In genomic region chr14:101488264-101488810, GRCm38 (mm10) we compare ENCODE assay signal across 27 mouse cellular contexts.
A peak's percentile ranks its signal among the peaks of the same experiment; 100 is the strongest.
DNase-seq lines count a peak whose midpoint lies in the region; ATAC-seq and TF ChIP-seq lines count a peak whose summit lies in the region.
"Had no signal": no experiment of that assay in that cellular context is flagged by ENCODE, and none has a peak within 500 bp of the region (broad histone marks: within the 10 kb centered on the region; RNA-seq: fewer than 3 reads in every experiment).

No protein-coding gene starts in this region.

- no peak overlapping the region for H3K4me3 ChIP-seq in kidney, embryonic 14.5 days (ENCODE audit: low read length)
- no peak overlapping the region for H3K4me3 ChIP-seq in kidney, postnatal 0 days (replicated peaks; ENCODE audit: low read depth, low read length)
- H3K4me3 ChIP-seq in ES-E14 (ENCODE audit: insufficient read depth in 1 of 2, low read depth in 1 of 2, low read length in 2 of 2, poor library complexity in 1 of 2, severe bottlenecking in 1 of 2), result no peak overlapping the region; a peak in 1 of 4 replicates
- H3K4me3 ChIP-seq in forebrain, embryonic 15.5 days, result no peak overlapping the region
- H3K4me3 ChIP-seq: forebrain, embryonic 10.5 days; forebrain, embryonic 13.5 days; gastrocnemius, adult 2 months; heart, embryonic 12.5 days; heart, embryonic 15.5 days; hindbrain, embryonic 10.5 days; hindbrain, embryonic 13.5 days had no signal

- H3K9me3 ChIP-seq in kidney, embryonic 14.5 days (ENCODE audit: control insufficient read depth, low read length), result no peaks in the 10 kb centered on the region
- no peaks in the 10 kb centered on the region for H3K9me3 ChIP-seq in kidney, postnatal 0 days (replicated peaks; ENCODE audit: low read length)
- no peaks in the 10 kb centered on the region for H3K9me3 ChIP-seq in ES-E14 (ENCODE audit: control insufficient read depth, insufficient read depth, low read depth, low read length)
- no peaks in the 10 kb centered on the region for H3K9me3 ChIP-seq in forebrain, embryonic 15.5 days
- H3K9me3 ChIP-seq: forebrain, embryonic 10.5 days; forebrain, embryonic 13.5 days; heart, embryonic 12.5 days; heart, embryonic 15.5 days; hindbrain, embryonic 10.5 days; hindbrain, embryonic 13.5 days had no signal

- H3K4me1 ChIP-seq in kidney, embryonic 14.5 days (ENCODE audit: control insufficient read depth, insufficient read depth, low read length), result no peaks in the 10 kb centered on the region
- no peaks in the 10 kb centered on the region for H3K4me1 ChIP-seq in kidney, postnatal 0 days (replicated peaks; ENCODE audit: insufficient read depth, low read length)
- H3K4me1 ChIP-seq in ES-E14 (ENCODE audit: control insufficient read depth in 2 of 2, insufficient read depth in 2 of 2, low read length in 2 of 2, poor library complexity in 1 of 2), result no peaks in the 10 kb centered on the region
- no peaks in the 10 kb centered on the region for H3K4me1 ChIP-seq in forebrain, embryonic 15.5 days
- H3K4me1 ChIP-seq: forebrain, embryonic 10.5 days; forebrain, embryonic 13.5 days; hindbrain, embryonic 13.5 days had no signal

- no peaks in the 10 kb centered on the region for H3K36me3 ChIP-seq in kidney, embryonic 14.5 days (ENCODE audit: control insufficient read depth, insufficient read depth, low read length)
- H3K36me3 ChIP-seq in kidney, postnatal 0 days (ENCODE audit: insufficient read depth, low read length), result no peaks in the 10 kb centered on the region
- no peaks in the 10 kb centered on the region for H3K36me3 ChIP-seq in ES-E14 (ENCODE audit: control insufficient read depth, insufficient read depth, low read length, poor library complexity, severe bottlenecking)
- H3K36me3 ChIP-seq in forebrain, embryonic 15.5 days, result no peaks in the 10 kb centered on the region
- H3K36me3 ChIP-seq: forebrain, embryonic 10.5 days; hindbrain, embryonic 10.5 days; hindbrain, embryonic 13.5 days had no signal

- H3K27ac ChIP-seq in kidney, embryonic 14.5 days (ENCODE audit: low read depth, low read length), result no peak overlapping the region
- no peak overlapping the region for H3K27ac ChIP-seq in kidney, postnatal 0 days
- 0 out of 2 replicates have a peak overlapping the region, but pooled peaks have one; percentile 10 for H3K27ac ChIP-seq in ES-E14 (ENCODE audit: insufficient read depth, low read depth, low read length, poor library complexity, severe bottlenecking)
- no peak overlapping the region for H3K27ac ChIP-seq in forebrain, embryonic 15.5 days (replicated peaks)
- H3K27ac ChIP-seq: forebrain, embryonic 10.5 days; forebrain, embryonic 13.5 days; gastrocnemius, adult 2 months; heart, embryonic 15.5 days; hindbrain, embryonic 10.5 days; hindbrain, embryonic 13.5 days had no signal

- no peak overlapping the region for H3K9ac ChIP-seq in kidney, embryonic 14.5 days (ENCODE audit: low read depth, low read length)
- H3K9ac ChIP-seq in kidney, postnatal 0 days (ENCODE audit: low read depth, low read length), result no peak overlapping the region
- H3K9ac ChIP-seq in ES-E14 (ENCODE audit: insufficient read depth, low read depth, low read length, poor library complexity, severe bottlenecking), result peak overlapping the region; percentile 49; the same call in 1 of the 2 replicates
- no peak overlapping the region for H3K9ac ChIP-seq in forebrain, embryonic 15.5 days (replicated peaks)
- H3K9ac ChIP-seq: forebrain, embryonic 13.5 days; forebrain, postnatal 0 days; heart, embryonic 12.5 days; heart, embryonic 15.5 days; hindbrain, embryonic 13.5 days had no signal

- no peak overlapping the region for H3K4me2 ChIP-seq in kidney, embryonic 14.5 days (replicated peaks; ENCODE audit: low read depth, low read length)
- H3K4me2 ChIP-seq in kidney, postnatal 0 days (ENCODE audit: low read length), result no peak overlapping the region
- no peak overlapping the region for H3K4me2 ChIP-seq in forebrain, embryonic 15.5 days (replicated peaks)
- H3K4me2 ChIP-seq: forebrain, embryonic 13.5 days; heart, embryonic 12.5 days; heart, embryonic 15.5 days; hindbrain, embryonic 13.5 days had no signal

- WGBS in kidney, embryonic 14.5 days, result 29% methylated on average over 15 of the region's 15 CpGs
- WGBS in kidney, postnatal 0 days, result 42% methylated on average over 15 of the region's 15 CpGs
- 74% methylated on average over 15 of the region's 15 CpGs for WGBS in forebrain, embryonic 15.5 days

- no peaks in the 10 kb centered on the region for H3K27me3 ChIP-seq in kidney, embryonic 14.5 days (ENCODE audit: control insufficient read depth, insufficient read depth, low read length)
- no peaks in the 10 kb centered on the region for H3K27me3 ChIP-seq in kidney, postnatal 0 days (ENCODE audit: insufficient read depth, low read length)
- no peaks in the 10 kb centered on the region for H3K27me3 ChIP-seq in forebrain, embryonic 15.5 days
- H3K27me3 ChIP-seq: forebrain, embryonic 13.5 days; heart, embryonic 12.5 days; heart, embryonic 15.5 days; hindbrain, embryonic 13.5 days had no signal

- no peak for DNase-seq in kidney, postnatal 10 days
- DNase-seq in kidney, postnatal 0 days (ENCODE audit: low spot score), result peak; percentile 62
- no peak for DNase-seq in kidney, adult 8-10 months
- DNase-seq in ES-E14 (ENCODE audit: low read depth, low spot score), result no peak
- no peak for DNase-seq in cerebellum, postnatal 10 days
- no peak for DNase-seq in lung, postnatal 4 days
- DNase-seq: adrenal gland, adult 2 months; adrenal gland, postnatal 14 days; B cell, adult 2 months; cerebellum, adult 11 months; cerebellum, adult 2 months; cerebellum, postnatal 14 days; forebrain, postnatal 0 days; gastrocnemius, adult 2 months; gastrocnemius, postnatal 14 days; heart, adult 11 months; heart, postnatal 10 days; heart, postnatal 36 days had no signal

- in situ Hi-C loops in ES-E14 (cut with MboI; ENCODE audit: low sequenced_read_pairs in 2 of 2, unreplicated experiment in 2 of 2), result no loop called here

- ATAC-seq in kidney, embryonic 14.5 days (ENCODE audit: low FRiP score, low TSS enrichment), result peak; percentile 93
- ATAC-seq in kidney, postnatal 0 days (replicated peaks; ENCODE audit: low FRiP score, low read depth), result peak; percentile 81
- no peak for ATAC-seq in forebrain, embryonic 15.5 days (replicated peaks)
- ATAC-seq: forebrain, embryonic 13.5 days; forebrain, postnatal 0 days; hindbrain, embryonic 16.5 days had no signal

- no peak for TF ChIP-seq CTCF in kidney, postnatal 0 days (IDR thresholded peaks at IDR 0.05; ENCODE audit: low read depth)

TF ChIP-seq in ES-E14, 5 proteins besides CTCF, POLR2A, EP300 and RAD21:
- TF ChIP-seq ZC3H11A (IDR thresholded peaks at IDR 0.05; ENCODE audit: borderline replicate concordance, low read depth, low read length), result no peak
- TF ChIP-seq ZNF384 (IDR thresholded peaks at IDR 0.05; ENCODE audit: low read depth, low read length), result no peak
- no peak for TF ChIP-seq MAFK (IDR thresholded peaks at IDR 0.05; ENCODE audit: insufficient read depth, low read depth, low read length)
- no peak for TF ChIP-seq HCFC1 (IDR thresholded peaks at IDR 0.05; ENCODE audit: borderline replicate concordance, insufficient read depth, low read length)
- TF ChIP-seq CHD2 (IDR thresholded peaks at IDR 0.05; ENCODE audit: low read depth, low read length), result no peak
TF ChIP-seq in ES-E14: peak in this region for 0.
